ENCODE assay signal across 8 mouse cellular contexts in genomic region chr3:137917694-137918171, GRCm38 (mm10). TPM values are rescaled to one million over a fixed set of nuclear protein-coding genes. Genes with fewer than 3 reads are reported as not detected.
DNase-seq lines count a peak whose midpoint lies in the region; ATAC-seq and TF ChIP-seq lines count a peak whose summit lies in the region.

No protein-coding gene starts in this region.

- TF ChIP-seq CTCF in MEL (IDR thresholded peaks at IDR 0.05 in 2 of 3, conservative IDR thresholded peaks at IDR 0.05 in 1 of 3; ENCODE audit: control insufficient read depth in 1 of 3, insufficient read depth in 1 of 3, low read depth in 2 of 3, low read length in 3 of 3, poor library complexity in 1 of 3, severe bottlenecking in 1 of 3) = no peak

- no peaks in the 10 kb centered on the region for H3K27me3 ChIP-seq in heart, embryonic 12.5 days (replicated peaks)
- H3K27me3 ChIP-seq in MEL (ENCODE audit: control insufficient read depth in 1 of 2, insufficient read depth in 2 of 2, low read length in 2 of 2) = no peaks in the 10 kb centered on the region
- H3K27me3 ChIP-seq in hindbrain, embryonic 11.5 days (ENCODE audit: control insufficient read depth, insufficient read depth, low read length) = no peaks in the 10 kb centered on the region
- H3K27me3 ChIP-seq in midbrain, embryonic 12.5 days = no peaks in the 10 kb centered on the region

- no peak for TF ChIP-seq EP300 in MEL (IDR thresholded peaks at IDR 0.05; ENCODE audit: low read depth in 1 of 2, low read length in 2 of 2)

- peak; percentile 12 for ATAC-seq in heart, embryonic 12.5 days (ENCODE audit: insufficient number of reproducible peaks, low FRiP score)
- ATAC-seq in hindbrain, embryonic 11.5 days (ENCODE audit: low FRiP score) = peak; percentile 63
- ATAC-seq in midbrain, embryonic 12.5 days (ENCODE audit: low FRiP score, low read depth) = peak; percentile 35

- DNase-seq in heart, adult 8-10 months (ENCODE audit: low spot score) = no peak
- DNase-seq in MEL (ENCODE audit: low read depth, low spot score) = no peak
- DNase-seq in hindbrain, embryonic 11.5 days (ENCODE audit: low spot score) = no peak
- no peak for DNase-seq in adrenal gland, adult 2 months
- DNase-seq in spleen, postnatal 14 days (ENCODE audit: low spot score in 2 of 2) = no peak
- DNase-seq in right cerebral cortex, adult 18-20 months = no peak

- H3K4me2 ChIP-seq in heart, embryonic 12.5 days = peak overlapping the region; percentile 86
- H3K4me2 ChIP-seq in hindbrain, embryonic 11.5 days (replicated peaks; ENCODE audit: low read depth, low read length) = peak overlapping the region; percentile 46
- H3K4me2 ChIP-seq in midbrain, embryonic 12.5 days (replicated peaks) = peak overlapping the region; percentile 88

- peak overlapping the region; percentile 86 for H3K27ac ChIP-seq in heart, embryonic 12.5 days (ENCODE audit: poor library complexity, severe bottlenecking)
- H3K27ac ChIP-seq in MEL (ENCODE audit: control insufficient read depth, low read depth, low read length) = peak overlapping the region; percentile 82
- peak overlapping the region; percentile 67 for H3K27ac ChIP-seq in hindbrain, embryonic 11.5 days (ENCODE audit: low read depth, low read length)
- peak overlapping the region; percentile 84 for H3K27ac ChIP-seq in midbrain, embryonic 12.5 days (replicated peaks)

- peak overlapping the region; percentile 88 for H3K9ac ChIP-seq in heart, embryonic 12.5 days
- peak overlapping the region; percentile 82 for H3K9ac ChIP-seq in MEL (ENCODE audit: control insufficient read depth, low read depth, low read length, poor library complexity, severe bottlenecking)
- peak overlapping the region; percentile 40 for H3K9ac ChIP-seq in hindbrain, embryonic 11.5 days (ENCODE audit: low read depth, low read length)
- peak overlapping the region; percentile 75; the same call in 1 of the 2 replicates for H3K9ac ChIP-seq in midbrain, embryonic 12.5 days (replicated peaks)

- peaks cover 17% of the 10 kb centered on the region for H3K4me1 ChIP-seq in heart, embryonic 12.5 days (replicated peaks)
- peaks cover 5 to 8% of the 10 kb centered on the region in 2 experiments for H3K4me1 ChIP-seq in MEL (ENCODE audit: control insufficient read depth in 1 of 2, insufficient read depth in 2 of 2, low read length in 2 of 2)
- no peaks in the 10 kb centered on the region; the same call in 1 of the 2 replicates for H3K4me1 ChIP-seq in hindbrain, embryonic 11.5 days (replicated peaks; ENCODE audit: control insufficient read depth, insufficient read depth, low read length)
- H3K4me1 ChIP-seq in midbrain, embryonic 12.5 days = peaks cover 17% of the 10 kb centered on the region

- WGBS in heart, embryonic 12.5 days = 20% methylated on average over 12 of the region's 12 CpGs
- 22% methylated on average over 12 of the region's 12 CpGs for WGBS in hindbrain, embryonic 11.5 days
- 9% methylated on average over 12 of the region's 12 CpGs for WGBS in midbrain, embryonic 12.5 days

- no peak for TF ChIP-seq RAD21 in MEL (IDR thresholded peaks at IDR 0.05; ENCODE audit: low read depth, low read length)

- no peaks in the 10 kb centered on the region for H3K9me3 ChIP-seq in heart, embryonic 12.5 days (replicated peaks)
- H3K9me3 ChIP-seq in MEL (replicated peaks; ENCODE audit: insufficient read depth, low read length) = no peaks in the 10 kb centered on the region
- H3K9me3 ChIP-seq in hindbrain, embryonic 11.5 days (ENCODE audit: control insufficient read depth, low read length) = no peaks in the 10 kb centered on the region
- no peaks in the 10 kb centered on the region for H3K9me3 ChIP-seq in midbrain, embryonic 12.5 days

- peaks cover 16% of the 10 kb centered on the region for H3K79me2 ChIP-seq in MEL (ENCODE audit: control insufficient read depth, insufficient read depth, low read length, poor library complexity)

- peak overlapping the region; percentile 77 for H3K4me3 ChIP-seq in heart, embryonic 12.5 days
- peak overlapping the region; percentile 52 to 76 for H3K4me3 ChIP-seq in MEL (ENCODE audit: control insufficient read depth in 1 of 2, insufficient read depth in 1 of 2, low read depth in 2 of 2, low read length in 2 of 2)
- peak overlapping the region; percentile 88 for H3K4me3 ChIP-seq in hindbrain, embryonic 11.5 days (ENCODE audit: low read depth, low read length)
- H3K4me3 ChIP-seq in midbrain, embryonic 12.5 days = peak overlapping the region; percentile 89

- peaks cover 18% of the 10 kb centered on the region for H3K36me3 ChIP-seq in heart, embryonic 12.5 days
- H3K36me3 ChIP-seq in MEL (ENCODE audit: control insufficient read depth in 1 of 2, insufficient read depth in 2 of 2, low read length in 2 of 2) = peaks cover 8 to 23% of the 10 kb centered on the region in 2 experiments
- H3K36me3 ChIP-seq in hindbrain, embryonic 11.5 days (ENCODE audit: control insufficient read depth, insufficient read depth, low read length) = no peaks in the 10 kb centered on the region
- peaks cover 16% of the 10 kb centered on the region for H3K36me3 ChIP-seq in midbrain, embryonic 12.5 days

- no peak for TF ChIP-seq POLR2A in MEL (IDR thresholded peaks at IDR 0.05; ENCODE audit: control insufficient read depth in 1 of 2, insufficient read depth in 1 of 2, low read depth in 1 of 2, low read length in 2 of 2, poor library complexity in 1 of 2)

TF ChIP-seq in MEL, 35 proteins besides CTCF, POLR2A, EP300 and RAD21:
- TF ChIP-seq ZKSCAN1 (IDR thresholded peaks at IDR 0.05; ENCODE audit: low read depth, low read length) = no peak
- TF ChIP-seq POLR2AphosphoS2 (IDR thresholded peaks at IDR 0.05; ENCODE audit: low read length) = no peak

RNA-seq across cellular contexts. Expression of gene Lamtor3, which starts 0.6 kb away (rescaled TPM):
- 86.3 and 92.0 TPM in 2 replicates for polyA plus RNA-seq in heart, embryonic 12.5 days (2016; fragmentation: Nextera tagmentation; extraction: Ambion mirVana)
- 100 to 1,000 TPM in 1 of 4 experiments, 10 to 100 TPM in 3; 87.5 to 104 (median 90.4) TPM for total RNA-seq in heart, adult 8-10 months (2022)
- total RNA-seq in MEL (2012; rRNA removed) = 73.3 and 77.5 TPM in 2 replicates
- 10 to 100 TPM in 1 of 2 experiments, not detected in 1; 88.3 TPM for polyA plus RNA-seq in MEL (2012; ENCODE audit: insufficient read depth in 1 of 2, insufficient read length in 2 of 2, low read depth in 1 of 2, low replicate concordance in 2 of 2, missing spikeins in 1 of 2)
- polyA plus RNA-seq in hindbrain, embryonic 11.5 days (2014; fragmentation: Nextera tagmentation; extraction: Ambion mirVana) = 96.9 and 103 TPM in 2 replicates
- 94.8 and 103 TPM in 2 replicates for polyA plus RNA-seq in midbrain, embryonic 12.5 days (2016; fragmentation: Nextera tagmentation; extraction: Ambion mirVana)
- 10 to 100 TPM; 69.4 to 69.9 TPM for total RNA-seq in adrenal gland, adult 2 months (2021)
- 9.2 and 12.9 TPM in 2 replicates for polyA plus RNA-seq in adrenal gland, adult 2 months (2012; rRNA removed)

RNA-seq across cellular contexts. Expression of gene Dnajb14, which starts 50.3 kb away (rescaled TPM):
- 14.1 and 15.0 TPM in 2 replicates for polyA plus RNA-seq in heart, embryonic 12.5 days (2016; fragmentation: Nextera tagmentation; extraction: Ambion mirVana)
- total RNA-seq in heart, adult 8-10 months (2022) = 10 to 100 TPM in 2 of 4 experiments, 1 to 10 TPM in 2; 8.4 to 13.3 (median 10.8) TPM
- 4.2 and 4.4 TPM in 2 replicates for total RNA-seq in MEL (2012; rRNA removed)
- polyA plus RNA-seq in MEL (2012; ENCODE audit: insufficient read depth in 1 of 2, insufficient read length in 2 of 2, low read depth in 1 of 2, low replicate concordance in 2 of 2, missing spikeins in 1 of 2) = 1 to 10 TPM in 1 of 2 experiments, not detected in 1; 6.1 TPM
- polyA plus RNA-seq in hindbrain, embryonic 11.5 days (2014; fragmentation: Nextera tagmentation; extraction: Ambion mirVana) = 9.2 and 10.4 TPM in 2 replicates
- 11.3 and 12.1 TPM in 2 replicates for polyA plus RNA-seq in midbrain, embryonic 12.5 days (2016; fragmentation: Nextera tagmentation; extraction: Ambion mirVana)
- 10 to 100 TPM; 20.6 to 22.1 TPM for total RNA-seq in adrenal gland, adult 2 months (2021)
- 2.9 and 3.3 TPM in 2 replicates for polyA plus RNA-seq in adrenal gland, adult 2 months (2012; rRNA removed)

RNA-seq across cellular contexts. Expression of gene H2afz, which starts 53.4 kb away (rescaled TPM):
- 1,274 and 1,305 TPM in 2 replicates for polyA plus RNA-seq in heart, embryonic 12.5 days (2016; fragmentation: Nextera tagmentation; extraction: Ambion mirVana)
- 10 to 100 TPM; 52.4 to 76.5 (median 66.3) TPM for total RNA-seq in heart, adult 8-10 months (2022)
- total RNA-seq in MEL (2012; rRNA removed) = 1,732 and 2,078 TPM in 2 replicates
- 1,000 to 10,000 TPM; 1,006 to 3,472 TPM for polyA plus RNA-seq in MEL (2012; ENCODE audit: insufficient read depth in 1 of 2, insufficient read length in 2 of 2, low read depth in 1 of 2, low replicate concordance in 2 of 2, missing spikeins in 1 of 2)
- polyA plus RNA-seq in hindbrain, embryonic 11.5 days (2014; fragmentation: Nextera tagmentation; extraction: Ambion mirVana) = 2,789 and 2,825 TPM in 2 replicates
- 2,469 and 2,593 TPM in 2 replicates for polyA plus RNA-seq in midbrain, embryonic 12.5 days (2016; fragmentation: Nextera tagmentation; extraction: Ambion mirVana)
- 100 to 1,000 TPM; 128 to 131 TPM for total RNA-seq in adrenal gland, adult 2 months (2021)
- polyA plus RNA-seq in adrenal gland, adult 2 months (2012; rRNA removed) = 178 and 236 TPM in 2 replicates

Comparison
In these comparisons a context has a peak if more than half of its experiments do, and no peak if none do; other contexts are left out.
1. ATAC-seq: peak in every context shown above with its lines; median percentile 63 in hindbrain, embryonic 11.5 days; 35 in midbrain, embryonic 12.5 days; 12 in heart, embryonic 12.5 days.